9 mouse cellular contexts compared by ENCODE assay signal in genomic region chr5:124206481-124207038, GRCm38 (mm10). TPM values are rescaled to one million over a fixed set of nuclear protein-coding genes. Genes with fewer than 3 reads are reported as not detected.
A peak's percentile ranks its signal among the peaks of the same experiment; 100 is the strongest.
DNase-seq lines count a peak whose midpoint lies in the region; ATAC-seq and TF ChIP-seq lines count a peak whose summit lies in the region.
"Had no signal": no experiment of that assay in that cellular context is flagged by ENCODE, and none has a peak within 500 bp of the region (broad histone marks: within the 10 kb centered on the region; RNA-seq: fewer than 3 reads in every experiment).

No protein-coding gene starts in this region.

- no peak for TF ChIP-seq CTCF in kidney, postnatal 0 days (IDR thresholded peaks at IDR 0.05; ENCODE audit: low read depth)

- no peak overlapping the region for H3K9ac ChIP-seq in liver, embryonic 11.5 days (ENCODE audit: low read depth, low read length)
- H3K9ac ChIP-seq in kidney, postnatal 0 days (ENCODE audit: low read depth, low read length), result no peak overlapping the region
- H3K9ac ChIP-seq in neural tube, embryonic 11.5 days (ENCODE audit: low read length), result no peak overlapping the region
- H3K9ac ChIP-seq in forebrain, embryonic 12.5 days, result no peak overlapping the region

- DNase-seq in liver, embryonic 11.5 days (ENCODE audit: low spot score), result no peak
- no peak for DNase-seq in liver
- peak; percentile 84 to 91 for DNase-seq in heart, adult 18-20 months
- DNase-seq in kidney, postnatal 0 days (ENCODE audit: low spot score), result peak; percentile 79
- peak; percentile 43 for DNase-seq in neural tube, embryonic 11.5 days (ENCODE audit: low spot score)
- no peak for DNase-seq in ovary, postnatal 10 days (ENCODE audit: low spot score)
- no peak for DNase-seq in frontal cortex, postnatal 25 days (ENCODE audit: low spot score in 2 of 2)

- no peak overlapping the region for H3K4me2 ChIP-seq in liver, embryonic 11.5 days
- H3K4me2 ChIP-seq in kidney, postnatal 0 days (ENCODE audit: low read length), result no peak overlapping the region
- no peak overlapping the region for H3K4me2 ChIP-seq in neural tube, embryonic 11.5 days (ENCODE audit: low read depth)
- H3K4me2 ChIP-seq in forebrain, embryonic 12.5 days, result no peak overlapping the region

- peak; percentile 10; the same call in 1 of the 2 replicates for ATAC-seq in liver, embryonic 11.5 days (replicated peaks; ENCODE audit: low FRiP score)
- ATAC-seq in kidney, postnatal 0 days (replicated peaks; ENCODE audit: low FRiP score, low read depth), result peak; percentile 61
- no peak for ATAC-seq in neural tube, embryonic 11.5 days (ENCODE audit: insufficient read depth, low FRiP score, low TSS enrichment)
- ATAC-seq in forebrain, embryonic 12.5 days (ENCODE audit: low FRiP score), result no peak
- ATAC-seq: Patski had no signal

- no peak overlapping the region for H3K4me3 ChIP-seq in liver, embryonic 11.5 days (ENCODE audit: low read depth, low read length)
- no peak overlapping the region for H3K4me3 ChIP-seq in kidney, postnatal 0 days (replicated peaks; ENCODE audit: low read depth, low read length)
- no peak overlapping the region for H3K4me3 ChIP-seq in neural tube, embryonic 11.5 days (ENCODE audit: low read depth, low read length)
- H3K4me3 ChIP-seq in forebrain, embryonic 12.5 days (replicated peaks), result no peak overlapping the region

- peak overlapping the region; percentile 26; the same call in 1 of the 2 replicates for H3K27ac ChIP-seq in liver, embryonic 11.5 days (ENCODE audit: low read depth, low read length)
- peak overlapping the region; percentile 68; the same call in 1 of the 2 replicates for H3K27ac ChIP-seq in kidney, postnatal 0 days
- no peak overlapping the region for H3K27ac ChIP-seq in neural tube, embryonic 11.5 days (ENCODE audit: low read depth, low read length)
- H3K27ac ChIP-seq in forebrain, embryonic 12.5 days, result no peak overlapping the region

- H3K27me3 ChIP-seq in liver, embryonic 11.5 days (replicated peaks; ENCODE audit: control insufficient read depth, insufficient read depth, low read length), result no peaks in the 10 kb centered on the region
- H3K27me3 ChIP-seq in kidney, postnatal 0 days (ENCODE audit: insufficient read depth, low read length), result no peaks in the 10 kb centered on the region
- H3K27me3 ChIP-seq in neural tube, embryonic 11.5 days (ENCODE audit: control insufficient read depth, insufficient read depth, low read length), result no peaks in the 10 kb centered on the region
- H3K27me3 ChIP-seq in forebrain, embryonic 12.5 days, result no peaks in the 10 kb centered on the region
- H3K27me3 ChIP-seq: Patski had no signal

- H3K4me1 ChIP-seq in liver, embryonic 11.5 days (replicated peaks; ENCODE audit: control insufficient read depth, insufficient read depth, low read length), result peaks cover 90% of the 10 kb centered on the region
- peaks cover 21% of the 10 kb centered on the region for H3K4me1 ChIP-seq in kidney, postnatal 0 days (replicated peaks; ENCODE audit: insufficient read depth, low read length)
- peaks cover 12% of the 10 kb centered on the region for H3K4me1 ChIP-seq in neural tube, embryonic 11.5 days (ENCODE audit: control insufficient read depth, insufficient read depth, low read length)
- peaks cover 38% of the 10 kb centered on the region for H3K4me1 ChIP-seq in forebrain, embryonic 12.5 days

- no peaks in the 10 kb centered on the region for H3K36me3 ChIP-seq in liver, embryonic 11.5 days (ENCODE audit: control insufficient read depth, insufficient read depth, low read length)
- H3K36me3 ChIP-seq in kidney, postnatal 0 days (ENCODE audit: insufficient read depth, low read length), result no peaks in the 10 kb centered on the region
- no peaks in the 10 kb centered on the region for H3K36me3 ChIP-seq in neural tube, embryonic 11.5 days (ENCODE audit: control insufficient read depth, insufficient read depth, low read length)
- no peaks in the 10 kb centered on the region for H3K36me3 ChIP-seq in forebrain, embryonic 12.5 days (replicated peaks)

- no peaks in the 10 kb centered on the region for H3K9me3 ChIP-seq in liver, embryonic 11.5 days (ENCODE audit: control insufficient read depth, low read length)
- H3K9me3 ChIP-seq in kidney, postnatal 0 days (replicated peaks; ENCODE audit: low read length), result no peaks in the 10 kb centered on the region
- H3K9me3 ChIP-seq in neural tube, embryonic 11.5 days (ENCODE audit: control insufficient read depth, low read length), result no peaks in the 10 kb centered on the region
- no peaks in the 10 kb centered on the region for H3K9me3 ChIP-seq in forebrain, embryonic 12.5 days

- 57% methylated on average over 13 of the region's 13 CpGs for WGBS in liver, embryonic 11.5 days
- WGBS in kidney, postnatal 0 days, result 26% methylated on average over 13 of the region's 13 CpGs
- 39% methylated on average over 13 of the region's 13 CpGs for WGBS in neural tube, embryonic 11.5 days
- 70% methylated on average over 13 of the region's 13 CpGs for WGBS in forebrain, embryonic 12.5 days

RNA-seq across cellular contexts. Expression of gene Pitpnm2, which starts 43.0 kb away (rescaled TPM):
- 5.1 and 5.9 TPM in 2 replicates for polyA plus RNA-seq in liver, embryonic 11.5 days (2014; fragmentation: Nextera tagmentation; extraction: Ambion mirVana)
- 10 to 100 TPM; 36.8 to 38.9 TPM for total RNA-seq in heart, adult 18-20 months (2021)
- 3.0 and 3.1 TPM in 2 replicates for polyA plus RNA-seq in kidney, postnatal 0 days (2015; fragmentation: Nextera tagmentation; extraction: Ambion mirVana)
- 5.5 and 5.7 TPM in 2 replicates for polyA plus RNA-seq in neural tube, embryonic 11.5 days (2014; fragmentation: Nextera tagmentation; extraction: Ambion mirVana)
- 6.8 and 8.9 TPM in 2 replicates for polyA plus RNA-seq in forebrain, embryonic 12.5 days (2016; fragmentation: Nextera tagmentation; extraction: Ambion mirVana)

Comparison
In these comparisons a context has a peak if more than half of its experiments do, and no peak if none do; other contexts are left out.
1. ATAC-seq: peak in liver, embryonic 11.5 days (single experiment) and kidney, postnatal 0 days (single experiment); none in neural tube, embryonic 11.5 days (single experiment) and forebrain, embryonic 12.5 days (single experiment).
2. DNase-seq: peak in heart, adult 18-20 months (2 of 2), kidney, postnatal 0 days (single experiment) and neural tube, embryonic 11.5 days (single experiment); none in liver, embryonic 11.5 days (single experiment), liver (single experiment), ovary, postnatal 10 days (single experiment) and frontal cortex, postnatal 25 days (0 of 2).
3. H3K27ac ChIP-seq: peak in liver, embryonic 11.5 days (single experiment) and kidney, postnatal 0 days (single experiment); none in neural tube, embryonic 11.5 days (single experiment) and forebrain, embryonic 12.5 days (single experiment).